Mouse (Mus musculus) midbrain, embryonic 10.5 days (tissue): ENCODE measurements at regions not wholly inside any gene's neighbourhood (a gene's known extent, or its start where the extent isn't known, plus 50 kb on each side); places are given as distances from the start of the nearest gene placed in this dataset.

ENCODE experiments used
- DNase-seq: peaks from one replicate; pipeline ENCODE4 v3.0.0-alpha.2; 2017; ENCODE audit warnings: low spot score
- H3K27ac ChIP-seq: fragments of 300-500 bp; sonication (generic); replicated peaks from 2 replicates; pipeline ENCODE4 v1.5.1; 2016; ENCODE audit warnings: mild to moderate bottlenecking
- H3K27me3 ChIP-seq: fragments of 300-500 bp; sonication (generic); 2 replicates; pipeline ENCODE4 v1.6.1; 2016; ENCODE audit warnings: low read depth, mild to moderate bottlenecking; ENCODE audit not compliant: poor library complexity, severe bottlenecking
- H3K36me3 ChIP-seq: fragments of 300-500 bp; sonication (generic); 2 replicates; pipeline ENCODE4 v1.6.1; 2016; ENCODE audit warnings: mild to moderate bottlenecking, moderate library complexity
- H3K4me1 ChIP-seq: fragments of 300-500 bp; sonication (generic); 2 replicates; pipeline ENCODE4 v1.6.1; 2016
- H3K4me3 ChIP-seq: fragments of 300-500 bp; sonication (generic); 2 replicates; pipeline ENCODE4 v1.5.1; 2016; ENCODE audit warnings: mild to moderate bottlenecking, moderate library complexity
- H3K9me3 ChIP-seq: fragments of 300-500 bp; sonication (generic); replicated peaks from 2 replicates; pipeline ENCODE4 v1.6.1; 2016; ENCODE audit warnings: mild to moderate bottlenecking
- WGBS: fragments of 180-500 bp; shearing (Covaris S2); methylation state at CpG from one replicate; pipeline ENCODE4 v1.1.7; 2016; 5-methylcytosine and 5-hydroxymethylcytosine counted together

DNA sequence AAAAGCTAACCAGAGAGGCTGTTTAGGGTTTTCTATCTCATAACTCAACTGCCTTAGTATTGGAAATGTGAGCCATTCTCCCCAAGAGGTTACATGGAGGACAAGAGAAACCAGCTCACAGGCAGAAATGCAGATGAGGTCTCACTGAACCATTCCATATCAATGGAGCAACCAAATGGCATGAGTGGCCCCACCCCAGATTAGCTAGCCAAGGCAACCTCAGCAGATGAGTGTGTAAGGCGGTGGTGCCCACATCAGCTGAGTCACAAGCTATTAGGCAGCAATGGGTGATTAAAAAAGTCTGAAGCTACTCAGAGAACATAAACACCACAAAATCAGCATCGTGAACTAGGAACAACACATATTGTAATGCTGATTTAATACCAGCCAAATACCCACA is 133.2 kb downstream of the Lpin1 start:
- no peaks in the 10 kb centered on the region for H3K36me3 ChIP-seq
- 82% methylated on average over 2 of the region's 2 CpGs for WGBS
- H3K4me3 ChIP-seq = no peak overlapping the region

DNA sequence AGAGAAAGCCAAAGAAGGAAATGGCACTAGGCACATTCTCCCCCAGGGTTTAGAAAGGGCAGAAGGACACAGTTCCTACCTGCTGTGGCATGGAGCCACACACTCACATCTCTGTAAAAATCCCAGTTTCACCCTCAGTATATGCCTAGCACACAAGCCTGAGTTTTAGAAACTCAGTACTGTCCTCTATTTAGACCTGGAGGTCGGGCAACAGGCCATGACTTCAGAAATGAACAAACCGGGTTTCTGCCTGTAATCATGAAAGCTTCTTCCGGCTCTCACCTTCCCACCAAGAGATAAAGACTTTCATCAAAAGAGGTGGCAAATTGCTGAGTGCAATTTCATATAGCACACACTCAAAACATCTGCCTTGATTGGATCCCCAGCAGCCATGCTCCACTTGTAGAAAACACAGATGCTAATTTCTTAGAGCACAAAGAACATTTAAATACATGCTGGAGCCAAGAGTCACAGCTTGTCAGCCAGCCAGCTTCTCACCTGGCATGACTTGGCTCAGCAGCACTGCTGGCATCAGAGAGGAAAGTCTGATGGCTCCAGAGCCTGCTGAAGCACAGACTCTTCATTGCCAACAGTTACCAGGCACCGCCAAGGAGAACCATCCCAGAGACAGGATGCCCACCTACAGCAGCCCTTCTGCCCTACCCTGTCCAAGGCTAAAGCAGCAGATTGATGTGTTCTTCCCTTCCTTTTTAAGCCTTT is 136.2 kb downstream of the Lpin1 start:
- no peaks in the 10 kb centered on the region for H3K27me3 ChIP-seq
- H3K9me3 ChIP-seq = no peaks in the 10 kb centered on the region
- H3K4me1 ChIP-seq = no peaks in the 10 kb centered on the region
- DNase-seq = no peak
- H3K36me3 ChIP-seq = no peaks in the 10 kb centered on the region
- WGBS = 87% methylated on average over 4 of the region's 4 CpGs
- no peak overlapping the region for H3K27ac ChIP-seq
- no peak overlapping the region for H3K4me3 ChIP-seq

More for the DNA sequence above, 133.2 kb downstream of the Lpin1 start:
- DNase-seq = no peak
- Histone ChIP-seq H3K4me1 (no peaks in the 10 kb centered on the region), H3K27ac (no peak overlapping the region), H3K27me3 (no peaks in the 10 kb centered on the region), H3K9me3 (no peaks in the 10 kb centered on the region)

DNA sequence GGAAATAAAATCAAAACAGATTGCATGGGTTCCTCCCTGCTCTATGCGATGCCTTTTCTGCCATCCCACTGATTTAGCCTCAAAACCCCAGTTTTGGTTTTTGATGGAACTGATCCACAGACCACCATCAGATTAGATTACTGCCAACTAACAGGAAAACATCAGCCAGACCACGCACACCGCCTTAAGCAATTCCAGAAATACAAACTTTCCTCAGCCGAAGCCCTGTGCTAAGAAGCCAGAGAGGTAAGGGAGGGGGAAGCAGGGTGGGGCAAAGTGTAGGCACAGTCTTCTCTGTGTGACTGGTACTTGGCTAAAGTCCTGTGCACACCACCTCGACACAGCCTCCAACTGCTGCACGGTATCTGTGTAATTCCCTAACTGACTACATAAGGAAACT is 153.3 kb downstream of the Lpin1 start:
- 92% methylated on average over 6 of the region's 6 CpGs for WGBS

DNA sequence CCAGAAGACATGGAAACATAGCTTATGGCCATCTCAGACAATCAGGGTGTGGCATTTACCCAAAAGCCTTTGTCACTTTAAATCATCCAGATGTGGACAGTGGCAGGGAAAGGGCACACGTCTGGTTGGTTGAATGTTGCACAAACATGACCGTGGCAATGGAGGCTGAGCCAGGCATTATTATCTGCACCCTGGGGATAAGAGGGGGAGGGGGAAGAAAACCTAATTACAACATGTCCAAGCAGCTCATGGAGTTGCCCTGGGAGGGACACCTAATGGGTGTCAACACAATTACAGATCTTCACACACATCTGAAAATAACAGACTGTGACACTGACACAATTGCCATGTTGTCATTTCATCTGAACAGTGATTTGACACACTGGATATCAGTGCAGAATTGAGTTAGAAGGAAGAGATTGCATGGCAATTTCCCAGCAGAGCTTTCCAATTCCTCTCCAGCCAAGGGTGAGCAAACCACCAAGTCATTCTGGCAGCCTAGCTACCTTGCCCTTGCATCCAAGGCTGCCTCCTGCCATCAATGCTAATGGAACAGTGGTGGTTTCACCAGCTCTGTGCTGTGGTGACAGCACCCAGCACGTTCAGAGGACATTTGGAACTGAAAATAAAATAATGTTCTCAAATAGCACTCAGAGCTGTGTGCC is 159.9 kb downstream of the Lpin1 start:
- Histone ChIP-seq H3K4me1 (no peaks in the 10 kb centered on the region), H3K27me3 (no peaks in the 10 kb centered on the region), H3K4me3 (no peak overlapping the region), H3K27ac (no peak overlapping the region), H3K9me3 (no peaks in the 10 kb centered on the region), H3K36me3 (no peaks in the 10 kb centered on the region)
- DNase-seq = no peak
- WGBS = 67% methylated on average over 3 of the region's 3 CpGs

More for the DNA sequence above, 153.3 kb downstream of the Lpin1 start:
- no peak overlapping the region for H3K27ac ChIP-seq
- H3K36me3 ChIP-seq = no peaks in the 10 kb centered on the region
- H3K4me1 ChIP-seq = no peaks in the 10 kb centered on the region
- DNase-seq = no peak
- no peaks in the 10 kb centered on the region for H3K27me3 ChIP-seq
- H3K4me3 ChIP-seq = no peak overlapping the region
- H3K9me3 ChIP-seq = no peaks in the 10 kb centered on the region

DNA sequence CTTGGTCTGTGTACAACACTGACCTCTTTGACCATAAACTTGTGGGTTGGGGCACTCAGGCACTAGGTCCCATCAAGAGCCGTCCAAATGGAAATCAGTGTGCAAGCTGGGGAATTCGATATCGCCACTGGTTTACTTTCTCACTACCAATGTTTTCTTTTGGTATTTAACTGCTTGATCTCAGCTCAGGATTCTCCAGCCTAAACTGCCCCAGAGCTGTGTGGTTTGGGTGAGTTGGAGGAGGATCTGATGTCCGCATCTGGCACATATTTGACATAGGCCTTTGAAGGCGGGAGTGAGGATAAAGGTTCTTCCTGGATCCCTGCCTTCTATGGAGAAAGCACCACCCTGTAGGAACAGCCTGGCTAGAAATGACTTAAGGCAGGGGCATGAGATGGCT is 172.0 kb downstream of the Lpin1 start:
- no peaks in the 10 kb centered on the region for H3K36me3 ChIP-seq
- 86% methylated on average over 5 of the region's 5 CpGs for WGBS
- H3K4me1 ChIP-seq = no peaks in the 10 kb centered on the region
- no peak for DNase-seq
- no peaks in the 10 kb centered on the region for H3K9me3 ChIP-seq
- H3K27me3 ChIP-seq = no peaks in the 10 kb centered on the region
- no peak overlapping the region for H3K27ac ChIP-seq
- no peak overlapping the region for H3K4me3 ChIP-seq

DNA sequence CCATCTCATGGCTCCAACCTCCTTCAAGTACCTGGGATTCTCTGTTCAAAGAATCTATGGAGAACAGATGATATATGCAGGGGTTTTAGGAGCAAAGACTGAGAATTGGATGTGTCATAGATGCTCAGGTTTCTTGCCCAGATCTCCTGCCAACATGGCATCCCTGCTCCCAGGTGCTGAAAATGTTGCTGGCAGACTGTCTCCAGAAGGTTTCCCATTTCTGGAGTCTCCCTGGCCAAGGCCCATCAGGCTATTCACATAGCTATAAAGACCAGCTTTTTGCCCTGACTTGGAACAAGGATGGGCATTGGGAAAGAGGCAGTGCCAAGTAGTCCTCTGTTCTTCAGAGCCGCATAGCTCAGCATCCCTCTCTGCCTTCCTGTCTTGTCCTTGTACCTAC is 173.8 kb downstream of the Lpin1 start:
- Histone ChIP-seq H3K4me1 (no peaks in the 10 kb centered on the region), H3K9me3 (no peaks in the 10 kb centered on the region), H3K4me3 (no peak overlapping the region), H3K27me3 (no peaks in the 10 kb centered on the region), H3K27ac (no peak overlapping the region), H3K36me3 (no peaks in the 10 kb centered on the region)
- WGBS = 97% methylated on average over 1 of the region's 1 CpGs
- no peak for DNase-seq

DNA sequence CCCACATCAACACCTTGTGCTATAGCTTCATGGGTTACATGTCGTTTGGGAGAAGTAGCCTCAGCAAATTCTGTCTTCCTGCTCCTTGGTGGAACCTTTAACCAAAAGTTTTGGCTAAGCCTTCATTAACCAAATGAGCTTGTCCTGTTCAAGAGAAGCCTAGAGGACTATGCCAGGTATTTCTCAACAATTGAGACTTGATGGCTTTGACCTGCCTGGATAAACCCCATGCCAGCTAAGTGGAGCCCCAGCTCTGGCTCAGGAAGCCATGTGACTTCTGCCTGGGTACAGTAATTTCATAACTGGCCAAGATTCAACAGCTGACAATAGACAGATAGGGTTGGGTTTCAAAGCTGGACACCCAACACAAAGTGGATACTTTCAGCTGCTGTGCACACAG is 174.5 kb downstream of the Lpin1 start:
- no peaks in the 10 kb centered on the region for H3K27me3 ChIP-seq

DNA sequence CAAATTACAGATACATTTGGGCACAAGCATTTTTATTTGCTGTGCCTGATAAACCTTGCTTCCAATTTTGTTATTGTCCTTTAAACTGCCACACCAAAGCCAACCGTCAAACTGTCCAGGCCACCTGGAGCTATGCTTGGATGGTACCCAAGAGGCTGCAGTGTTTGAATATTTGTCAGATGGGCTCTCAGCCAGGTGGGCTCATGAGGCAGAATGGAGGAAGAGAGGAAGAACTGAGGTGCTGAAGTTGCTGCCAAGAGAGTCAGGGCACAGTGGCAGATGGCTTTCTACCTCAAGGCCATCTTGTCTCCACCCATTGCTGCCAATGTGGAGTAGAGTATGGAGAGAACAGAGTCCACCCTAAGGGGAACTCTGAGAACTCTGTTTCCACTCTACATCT is 176.0 kb downstream of the Lpin1 start:
- no peak for DNase-seq
- Histone ChIP-seq H3K36me3 (no peaks in the 10 kb centered on the region), H3K27ac (no peak overlapping the region), H3K4me1 (no peaks in the 10 kb centered on the region), H3K9me3 (no peaks in the 10 kb centered on the region), H3K27me3 (no peaks in the 10 kb centered on the region), H3K4me3 (no peak overlapping the region)
- 93% methylated on average over 1 of the region's 1 CpGs for WGBS

More for the DNA sequence above, 174.5 kb downstream of the Lpin1 start:
- H3K36me3 ChIP-seq = no peaks in the 10 kb centered on the region
- H3K9me3 ChIP-seq = no peaks in the 10 kb centered on the region
- WGBS = 85% methylated on average over 1 of the region's 1 CpGs
- H3K4me1 ChIP-seq = no peaks in the 10 kb centered on the region
- no peak overlapping the region for H3K4me3 ChIP-seq
- H3K27ac ChIP-seq = no peak overlapping the region
- no peak for DNase-seq

DNA sequence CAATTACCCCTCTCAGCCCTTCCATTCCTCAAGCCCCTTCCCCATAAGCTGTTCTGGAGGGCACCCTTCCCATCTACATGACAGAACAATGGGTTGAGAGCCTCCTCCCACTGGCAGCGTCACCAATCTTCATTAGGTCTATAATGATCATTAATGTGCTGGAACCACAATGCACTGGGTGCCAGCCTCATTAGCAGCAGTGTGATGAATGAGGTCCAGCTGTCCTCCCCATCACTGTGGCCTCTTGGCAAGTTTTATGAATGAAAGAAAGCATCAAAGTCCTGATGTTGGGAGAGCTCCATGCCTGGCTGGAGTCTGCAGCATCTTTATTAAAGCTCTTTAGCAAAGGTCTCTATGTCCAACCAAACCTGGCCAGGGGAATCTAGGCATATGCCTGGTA is 176.5 kb downstream of the Lpin1 start:
- Histone ChIP-seq H3K27ac (no peak overlapping the region), H3K9me3 (no peaks in the 10 kb centered on the region), H3K36me3 (no peaks in the 10 kb centered on the region), H3K4me3 (no peak overlapping the region), H3K27me3 (no peaks in the 10 kb centered on the region), H3K4me1 (no peaks in the 10 kb centered on the region)
- WGBS = 68% methylated on average over 1 of the region's 1 CpGs
- DNase-seq = no peak

DNA sequence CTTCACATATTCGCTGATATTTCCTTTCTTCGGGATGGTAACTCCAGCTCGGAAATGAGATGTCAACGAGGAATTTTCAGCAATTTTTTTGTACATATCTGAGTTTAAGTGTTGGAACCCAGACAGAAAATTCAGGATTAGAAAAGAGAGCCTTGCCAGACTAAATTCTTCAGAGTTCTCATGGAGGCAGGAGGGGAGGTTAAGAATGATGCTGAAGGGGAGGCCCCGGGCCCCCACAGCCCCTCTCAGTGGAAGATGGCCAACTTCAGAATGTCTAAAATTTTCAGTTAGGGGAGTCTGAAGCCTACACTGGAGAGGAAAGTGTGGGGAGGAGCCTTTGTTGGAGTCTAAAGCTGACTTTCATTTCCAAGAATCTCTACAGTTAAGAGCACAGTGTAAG is 184.8 kb downstream of the Lpin1 start:
- Histone ChIP-seq H3K9me3 (no peaks in the 10 kb centered on the region), H3K4me1 (no peaks in the 10 kb centered on the region), H3K27me3 (no peaks in the 10 kb centered on the region), H3K27ac (no peak overlapping the region), H3K4me3 (no peak overlapping the region), H3K36me3 (no peaks in the 10 kb centered on the region)
- DNase-seq = no peak
- 90% methylated on average over 5 of the region's 5 CpGs for WGBS

DNA sequence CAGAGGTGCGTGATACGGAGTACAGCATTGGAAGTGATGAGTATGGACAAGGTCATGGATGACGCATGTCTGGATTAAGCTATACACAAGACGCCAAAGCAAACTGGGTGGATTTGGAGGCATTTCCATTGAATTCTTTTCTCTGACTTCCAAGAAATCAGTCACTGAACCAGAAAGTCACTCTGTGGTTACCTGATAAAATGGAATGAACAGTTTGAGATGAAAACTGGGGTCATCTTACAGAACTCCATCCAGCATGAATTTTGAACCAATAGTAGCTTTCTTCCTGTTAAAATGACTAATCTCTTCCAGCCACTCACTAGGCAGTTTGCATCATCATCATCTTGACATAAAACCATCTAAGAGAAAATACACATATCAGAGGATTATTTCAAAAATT is 186.2 kb downstream of the Lpin1 start:
- DNase-seq = no peak
- WGBS = 94% methylated on average over 4 of the region's 4 CpGs
- no peak overlapping the region for H3K4me3 ChIP-seq

DNA sequence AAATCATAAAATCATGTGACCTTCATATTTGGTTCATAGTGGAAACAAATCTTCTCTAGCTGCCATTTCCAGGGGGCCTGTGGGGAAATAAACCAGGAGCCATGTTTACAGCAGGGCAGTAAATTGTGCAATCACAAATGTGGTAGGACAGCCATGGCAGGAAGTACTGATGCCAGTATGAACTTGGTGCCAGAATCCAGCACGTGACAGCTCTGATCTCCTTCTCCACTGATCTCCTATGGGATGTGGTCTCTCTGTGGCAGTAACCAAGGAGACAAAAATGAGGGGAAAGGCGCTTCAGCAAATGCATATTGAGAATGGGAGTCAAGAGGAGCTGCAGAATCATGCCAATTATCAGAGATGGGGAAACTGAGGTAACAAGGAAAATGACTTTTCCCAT is 215.0 kb downstream of the Lpin1 start:
- H3K27me3 ChIP-seq = no peaks in the 10 kb centered on the region
- 81% methylated on average over 2 of the region's 2 CpGs for WGBS
- no peaks in the 10 kb centered on the region for H3K36me3 ChIP-seq
- DNase-seq = no peak
- H3K27ac ChIP-seq = no peak overlapping the region
- no peaks in the 10 kb centered on the region for H3K4me1 ChIP-seq
- no peaks in the 10 kb centered on the region for H3K9me3 ChIP-seq
- no peak overlapping the region for H3K4me3 ChIP-seq

More for the DNA sequence above, 186.2 kb downstream of the Lpin1 start:
- H3K36me3 ChIP-seq = no peaks in the 10 kb centered on the region
- H3K4me1 ChIP-seq = no peaks in the 10 kb centered on the region
- no peak overlapping the region for H3K27ac ChIP-seq
- H3K9me3 ChIP-seq = no peaks in the 10 kb centered on the region
- no peaks in the 10 kb centered on the region for H3K27me3 ChIP-seq

DNA sequence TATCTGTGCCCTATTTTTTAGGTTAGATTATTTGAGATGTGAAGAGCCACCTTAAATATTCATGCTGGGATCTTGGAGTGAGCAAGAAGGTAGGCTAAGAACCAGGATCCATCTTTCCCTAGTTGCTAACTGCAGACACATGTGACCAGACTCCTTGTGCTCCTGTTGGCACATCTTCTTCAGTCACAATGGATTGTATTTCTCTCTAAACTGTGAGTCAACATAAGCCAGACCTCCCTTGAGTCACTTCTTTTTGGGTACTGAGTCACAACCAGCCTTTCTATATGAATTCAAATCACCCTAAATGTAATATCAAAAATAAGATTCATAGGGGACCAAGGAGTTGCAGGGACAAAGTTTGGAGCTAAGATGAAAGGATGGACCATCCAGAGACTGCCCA is 217.9 kb downstream of the Lpin1 start:
- H3K4me1 ChIP-seq = no peaks in the 10 kb centered on the region
- H3K4me3 ChIP-seq = no peak overlapping the region
- H3K27me3 ChIP-seq = no peaks in the 10 kb centered on the region
- H3K36me3 ChIP-seq = no peaks in the 10 kb centered on the region
- no peak for DNase-seq
- H3K9me3 ChIP-seq = no peaks in the 10 kb centered on the region
- H3K27ac ChIP-seq = no peak overlapping the region
